Mouse (Mus musculus): ENCODE measurements around the gene Dgke. TPM values are rescaled to one million over a fixed set of nuclear protein-coding genes. Genes with fewer than 3 reads are reported as not detected.

Dgke gene
- total and polyA plus RNA-seq, 2 experiments from 2014 or later: 14.6 to 33.5 TPM

- no peak for DNase-seq (ENCODE audit: low spot score)
- Histone ChIP-seq H3K36me3 (ENCODE audit: insufficient read depth, low read length) (peaks cover 7% of the 10 kb centered on the region; the same call in 1 of the 2 replicates), H3K4me2 (ENCODE audit: low read depth, low read length) (no peak overlapping the region), H3K4me1 (ENCODE audit: insufficient read depth, low read length) (no peaks in the 10 kb centered on the region; the same call in 1 of the 2 replicates), H3K9me3 (ENCODE audit: low read length) (no peaks in the 10 kb centered on the region), H3K27ac (no peak overlapping the region), H3K27me3 (ENCODE audit: insufficient read depth, low read length) (peaks cover 11% of the 10 kb centered on the region; the same call in 1 of the 2 replicates), H3K9ac (replicated peaks; ENCODE audit: low read length) (no peak overlapping the region), H3K4me3 (ENCODE audit: low read length) (no peak overlapping the region)
- ATAC-seq: no peak
- 92% methylated on average over 2 of the region's 2 CpGs for WGBS
- TF ChIP-seq CTCF (IDR thresholded peaks at IDR 0.05; ENCODE audit: low read depth): no peak
Observed at GRCm38 (mm10) chr11:88995616-88996015, 71.0 kb downstream of the Dgke start.

DNA sequence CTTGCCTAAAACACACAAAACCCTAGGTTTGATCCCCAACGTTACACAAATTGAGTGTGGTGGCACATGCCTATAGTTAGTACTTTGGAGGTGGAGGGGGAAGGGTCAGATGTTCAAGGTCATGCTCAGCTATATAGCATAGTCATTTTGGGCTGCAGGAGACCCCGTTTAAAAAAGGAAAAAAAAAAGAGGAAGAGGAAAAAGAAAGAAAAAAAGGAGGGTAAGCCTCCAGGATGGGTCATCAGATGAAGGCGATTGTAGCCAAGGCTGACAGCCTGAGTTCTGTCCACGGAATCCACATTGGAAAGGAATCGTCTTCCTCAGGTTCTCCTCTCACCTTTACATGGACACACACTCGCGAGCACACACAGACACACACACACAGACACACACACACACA lies 72.2 kb downstream of the Dgke start:
- Histone ChIP-seq H3K9me3 (ENCODE audit: low read length) (no peaks in the 10 kb centered on the region), H3K9ac (replicated peaks; ENCODE audit: low read length) (no peak overlapping the region), H3K36me3 (ENCODE audit: insufficient read depth, low read length) (peaks cover 8% of the 10 kb centered on the region; the same call in 1 of the 2 replicates), H3K27me3 (ENCODE audit: insufficient read depth, low read length) (peaks cover 5% of the 10 kb centered on the region; the same call in 1 of the 2 replicates), H3K27ac (no peak overlapping the region), H3K4me2 (ENCODE audit: low read depth, low read length) (no peak overlapping the region), H3K4me1 (ENCODE audit: insufficient read depth, low read length) (no peaks in the 10 kb centered on the region; the same call in 1 of the 2 replicates), H3K4me3 (ENCODE audit: low read length) (no peak overlapping the region)
- 87% methylated on average over 7 of the region's 7 CpGs for WGBS
- TF ChIP-seq CTCF (IDR thresholded peaks at IDR 0.05; ENCODE audit: low read depth): no peak
- ATAC-seq: no peak
- DNase-seq (ENCODE audit: low spot score): no peak

GRCm38 (mm10) chr11:88993625-88994024 lies 73.0 kb downstream of the Dgke start:
- no peak overlapping the region for H3K9ac ChIP-seq (replicated peaks; ENCODE audit: low read length)
- peak; percentile 58 for DNase-seq (ENCODE audit: low spot score)
- 21% methylated on average over 5 of the region's 5 CpGs for WGBS
- no peak overlapping the region for H3K27ac ChIP-seq
- no peak overlapping the region for H3K4me3 ChIP-seq (ENCODE audit: low read length)
- ATAC-seq: peak; percentile 43; the same call in 1 of the 2 replicates
- H3K4me1 ChIP-seq (ENCODE audit: insufficient read depth, low read length): no peaks in the 10 kb centered on the region
- TF ChIP-seq CTCF (IDR thresholded peaks at IDR 0.05; ENCODE audit: low read depth): peak; percentile 65
- no peaks in the 10 kb centered on the region for H3K9me3 ChIP-seq (ENCODE audit: low read length)
- peaks cover 8% of the 10 kb centered on the region; the same call in 1 of the 2 replicates for H3K36me3 ChIP-seq (ENCODE audit: insufficient read depth, low read length)
- no peak overlapping the region for H3K4me2 ChIP-seq (ENCODE audit: low read depth, low read length)
- H3K27me3 ChIP-seq (ENCODE audit: insufficient read depth, low read length): no peaks in the 10 kb centered on the region

- H3K4me1 ChIP-seq (ENCODE audit: insufficient read depth, low read length): no peaks in the 10 kb centered on the region
- DNase-seq (ENCODE audit: low spot score) (no peak), ATAC-seq (no peak)
- H3K27me3 ChIP-seq (ENCODE audit: insufficient read depth, low read length): no peaks in the 10 kb centered on the region
- no peak for TF ChIP-seq CTCF (IDR thresholded peaks at IDR 0.05; ENCODE audit: low read depth)
- no peak overlapping the region for H3K4me2 ChIP-seq (ENCODE audit: low read depth, low read length)
- no peaks in the 10 kb centered on the region for H3K9me3 ChIP-seq (ENCODE audit: low read length)
- H3K27ac ChIP-seq: no peak overlapping the region
- no peak overlapping the region for H3K4me3 ChIP-seq (ENCODE audit: low read length)
- WGBS: 48% methylated on average over 7 of the region's 7 CpGs
- H3K9ac ChIP-seq (replicated peaks; ENCODE audit: low read length): no peak overlapping the region
- peaks cover 12% of the 10 kb centered on the region; the same call in 1 of the 2 replicates for H3K36me3 ChIP-seq (ENCODE audit: insufficient read depth, low read length)
Observed at GRCm38 (mm10) chr11:88993186-88993585, 73.5 kb downstream of the Dgke start.

GRCm38 (mm10) chr11:88989530-88989929 lies 77.1 kb downstream of the Dgke start:
- peak; percentile 51 for DNase-seq (ENCODE audit: low spot score)
- WGBS: 83% methylated on average over 5 of the region's 5 CpGs

DNA sequence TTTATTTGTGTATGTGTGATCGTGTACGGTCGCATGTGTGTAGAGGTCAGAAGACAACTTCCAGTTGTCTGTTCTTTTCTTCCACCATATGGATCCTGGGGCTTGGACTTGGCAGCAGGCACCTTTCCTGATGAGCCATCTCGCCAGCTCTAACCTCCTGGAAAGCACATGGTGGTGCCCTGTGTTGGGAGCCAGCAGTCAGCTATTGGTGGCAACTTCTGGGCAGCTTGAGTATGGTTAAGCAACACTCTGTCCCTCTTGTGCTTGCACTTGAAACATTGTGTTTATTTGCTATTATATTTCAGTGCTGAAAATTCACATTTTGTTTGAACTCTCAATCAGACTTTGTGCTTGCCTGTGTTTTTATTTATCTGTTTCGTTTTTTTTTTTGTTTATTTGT lies 77.7 kb downstream of the Dgke start:
- H3K9me3 ChIP-seq (ENCODE audit: low read length): no peaks in the 10 kb centered on the region
- no peak overlapping the region for H3K4me3 ChIP-seq (ENCODE audit: low read length)
- H3K9ac ChIP-seq (replicated peaks; ENCODE audit: low read length): no peak overlapping the region
- DNase-seq (ENCODE audit: low spot score) (no peak), ATAC-seq (no peak)
- WGBS: 64% methylated on average over 5 of the region's 5 CpGs
- H3K4me2 ChIP-seq (ENCODE audit: low read depth, low read length): no peak overlapping the region
- H3K27ac ChIP-seq: no peak overlapping the region
- H3K27me3 ChIP-seq (ENCODE audit: insufficient read depth, low read length): no peaks in the 10 kb centered on the region
- TF ChIP-seq CTCF (IDR thresholded peaks at IDR 0.05; ENCODE audit: low read depth): no peak
- H3K36me3 ChIP-seq (ENCODE audit: insufficient read depth, low read length): peaks cover 30% of the 10 kb centered on the region
- no peaks in the 10 kb centered on the region for H3K4me1 ChIP-seq (ENCODE audit: insufficient read depth, low read length)

More at GRCm38 (mm10) chr11:88989530-88989929, 77.1 kb downstream of the Dgke start:
- no peak overlapping the region for H3K9ac ChIP-seq (replicated peaks; ENCODE audit: low read length)
- 0 out of 2 replicates have a peak, but pooled peaks have one; percentile 45 for ATAC-seq
- H3K4me2 ChIP-seq (ENCODE audit: low read depth, low read length): no peak overlapping the region
- H3K27ac ChIP-seq: no peak overlapping the region
- no peak overlapping the region for H3K4me3 ChIP-seq (ENCODE audit: low read length)
- peak; percentile 59 for TF ChIP-seq CTCF (IDR thresholded peaks at IDR 0.05; ENCODE audit: low read depth)
- H3K36me3 ChIP-seq (ENCODE audit: insufficient read depth, low read length): peaks cover 26% of the 10 kb centered on the region
- H3K9me3 ChIP-seq (ENCODE audit: low read length): no peaks in the 10 kb centered on the region
- no peaks in the 10 kb centered on the region for H3K27me3 ChIP-seq (ENCODE audit: insufficient read depth, low read length)
- no peaks in the 10 kb centered on the region for H3K4me1 ChIP-seq (ENCODE audit: insufficient read depth, low read length)

GRCm38 (mm10) chr11:88986616-88987015 lies 80.0 kb downstream of the Dgke start:
- WGBS: 81% methylated on average over 10 of the region's 10 CpGs
- Histone ChIP-seq H3K4me1 (ENCODE audit: insufficient read depth, low read length) (no peaks in the 10 kb centered on the region), H3K27ac (no peak overlapping the region), H3K4me2 (ENCODE audit: low read depth, low read length) (no peak overlapping the region), H3K27me3 (ENCODE audit: insufficient read depth, low read length) (no peaks in the 10 kb centered on the region), H3K9ac (replicated peaks; ENCODE audit: low read length) (no peak overlapping the region), H3K36me3 (ENCODE audit: insufficient read depth, low read length) (peaks cover 35% of the 10 kb centered on the region), H3K4me3 (ENCODE audit: low read length) (no peak overlapping the region), H3K9me3 (ENCODE audit: low read length) (no peaks in the 10 kb centered on the region)
- ATAC-seq: no peak
- no peak for TF ChIP-seq CTCF (IDR thresholded peaks at IDR 0.05; ENCODE audit: low read depth)
- no peak for DNase-seq (ENCODE audit: low spot score)

Other genes starting within 250 kb of the Dgke start
- 38.7 and 51.5 TPM in 2 replicates for gene Akap1, start 202.3 kb downstream of the Dgke start, total RNA-seq (2014; rRNA removed)
- gene Akap1, start 202.3 kb downstream of the Dgke start, polyA plus RNA-seq (2015; fragmentation: Nextera tagmentation; extraction: Ambion mirVana): 19.5 and 20.8 TPM in 2 replicates
- 21.3 and 26.0 TPM in 2 replicates for gene Scpep1, start 111.4 kb downstream of the Dgke start, total RNA-seq (2014; rRNA removed)
- 32.4 and 33.3 TPM in 2 replicates for gene Scpep1, start 111.4 kb downstream of the Dgke start, polyA plus RNA-seq (2015; fragmentation: Nextera tagmentation; extraction: Ambion mirVana)
- gene Elobl, start 99.9 kb downstream of the Dgke start, total RNA-seq (2014; rRNA removed): not detected in 2 replicates
- gene Elobl, start 99.9 kb downstream of the Dgke start, polyA plus RNA-seq (2015; fragmentation: Nextera tagmentation; extraction: Ambion mirVana): not detected in 2 replicates
- 21.7 and 29.0 TPM in 2 replicates for gene Coil, start 96.6 kb downstream of the Dgke start, total RNA-seq (2014; rRNA removed)
- gene Coil, start 96.6 kb downstream of the Dgke start, polyA plus RNA-seq (2015; fragmentation: Nextera tagmentation; extraction: Ambion mirVana): 22.8 and 24.7 TPM in 2 replicates
- 0.97 and 4.6 TPM in 2 replicates for gene Trim25, start 67.5 kb downstream of the Dgke start, total RNA-seq (2014; rRNA removed)
- gene Trim25, start 67.5 kb downstream of the Dgke start, polyA plus RNA-seq (2015; fragmentation: Nextera tagmentation; extraction: Ambion mirVana): 5.3 and 6.2 TPM in 2 replicates
- gene Gm525, start 7.0 kb upstream of the Dgke start, total RNA-seq (2014; rRNA removed): not detected in 2 replicates
- gene Gm525, start 7.0 kb upstream of the Dgke start, polyA plus RNA-seq (2015; fragmentation: Nextera tagmentation; extraction: Ambion mirVana): 0.48 and 0.63 TPM in 2 replicates
- gene Nog, start 235.5 kb upstream of the Dgke start, total RNA-seq (2014; rRNA removed): 18.0 and 20.5 TPM in 2 replicates
- gene Nog, start 235.5 kb upstream of the Dgke start, polyA plus RNA-seq (2015; fragmentation: Nextera tagmentation; extraction: Ambion mirVana): 5.2 and 5.7 TPM in 2 replicates

Data from hindbrain, postnatal 0 days (tissue).